8 mouse cellular contexts compared by ENCODE assay signal in the genomic region with DNA sequence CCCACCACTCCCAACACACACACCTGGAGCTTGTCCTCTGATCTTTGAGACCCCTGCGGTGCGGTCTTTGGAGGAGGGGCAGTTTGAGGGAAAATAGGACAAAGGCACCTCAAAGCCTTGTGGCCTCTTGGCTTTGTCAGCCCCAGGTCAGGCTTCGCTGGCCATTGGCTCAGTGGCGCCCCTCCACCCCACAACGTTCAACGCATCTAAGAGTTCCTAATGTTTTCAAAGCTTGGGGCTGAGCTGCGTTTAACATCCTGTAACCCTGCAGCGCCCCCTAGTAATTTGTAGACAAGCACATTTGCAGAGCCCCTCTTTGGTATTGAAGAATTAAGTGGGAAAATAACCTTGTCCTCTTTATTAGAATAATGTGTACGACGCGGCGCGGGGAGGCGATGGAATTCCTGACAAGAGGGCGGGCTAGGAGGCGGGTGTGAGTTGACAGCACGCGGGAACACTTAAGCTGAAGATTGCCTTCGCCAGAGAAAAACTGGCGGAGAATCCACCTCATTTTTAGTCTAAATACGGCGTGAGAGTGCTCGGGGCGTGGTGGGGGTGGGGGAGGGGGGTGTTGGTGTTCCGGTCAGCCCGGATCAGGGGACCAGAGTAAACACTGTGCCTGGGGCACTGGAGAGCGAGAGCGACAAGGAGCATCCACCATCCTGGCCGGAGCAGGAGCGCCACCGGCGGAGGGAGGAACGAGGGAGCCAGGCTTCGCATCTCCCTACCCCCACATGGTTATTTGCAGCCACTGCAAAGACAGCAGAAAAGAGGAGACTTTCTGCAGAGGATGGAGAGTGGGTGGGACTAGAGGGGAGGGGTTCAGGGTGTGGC. TPM values are rescaled to one million over a fixed set of nuclear protein-coding genes. Genes with fewer than 3 reads are reported as not detected.
DNase-seq lines count a peak whose midpoint lies in the region; ATAC-seq and TF ChIP-seq lines count a peak whose summit lies in the region.

No protein-coding gene starts in this region.

- no peaks in the 10 kb centered on the region for H3K36me3 ChIP-seq in intestine, embryonic 15.5 days

- H3K27me3 ChIP-seq in intestine, embryonic 15.5 days (replicated peaks): no peaks in the 10 kb centered on the region

- H3K4me3 ChIP-seq in cortical plate, adult 2 months (ENCODE audit: insufficient read depth, low read length): peak overlapping the region; percentile 24
- peak overlapping the region; percentile 38 for H3K4me3 ChIP-seq in intestine, embryonic 15.5 days (replicated peaks)

- peak; percentile 49 for TF ChIP-seq CTCF in cortical plate, adult 2 months (IDR thresholded peaks at IDR 0.05; ENCODE audit: extremely low read depth, insufficient read depth, low read length)

- peak overlapping the region; percentile 46 for H3K9ac ChIP-seq in intestine, embryonic 15.5 days

- WGBS in intestine, embryonic 15.5 days: 3% methylated on average over 33 of the region's 34 CpGs

- no peak overlapping the region for H3K27ac ChIP-seq in cortical plate, adult 2 months (ENCODE audit: insufficient read depth, low read length)
- peak overlapping the region; percentile 66 for H3K27ac ChIP-seq in intestine, embryonic 15.5 days

- intact Hi-C loops in left cerebral cortex, postnatal 14 days (cut with DNase I): no loop called here

- TF ChIP-seq POLR2A in cortical plate, adult 2 months (IDR thresholded peaks at IDR 0.05; ENCODE audit: extremely low read depth, insufficient read depth, low read length): peak; percentile 49; the same call in 1 of the 2 replicates

- no peaks in the 10 kb centered on the region for H3K9me3 ChIP-seq in intestine, embryonic 15.5 days

- ATAC-seq in intestine, embryonic 15.5 days: peak; percentile 62
- peak; percentile 50 for ATAC-seq in megakaryocyte-erythroid progenitor cell, adult 5-6 weeks (replicated peaks; ENCODE audit: low FRiP score, low TSS enrichment, poor library complexity, severe bottlenecking)
- no peak for ATAC-seq in monocyte, adult 5-6 weeks (replicated peaks; ENCODE audit: insufficient number of reproducible peaks, low FRiP score, low TSS enrichment, poor library complexity, severe bottlenecking)

- H3K4me1 ChIP-seq in cortical plate, adult 2 months (ENCODE audit: control insufficient read depth, insufficient read depth, low read length): peaks cover 2% of the 10 kb centered on the region; the same call in 1 of the 2 replicates
- H3K4me1 ChIP-seq in intestine, embryonic 15.5 days (replicated peaks): peaks cover 32% of the 10 kb centered on the region

- peak overlapping the region; percentile 86 for H3K4me2 ChIP-seq in intestine, embryonic 15.5 days (replicated peaks)

- peak; percentile 71 to 86 for DNase-seq in adrenal gland, adult (ENCODE audit: inconsistent age in 2 of 2, low spot score in 1 of 2)
- DNase-seq in gastrocnemius, postnatal 25 days: peak; percentile 60
- DNase-seq in left cerebral cortex, postnatal 14 days (ENCODE audit: low spot score in 2 of 2): peak; percentile 76 to 87
- peak; percentile 49 to 53 for DNase-seq in right cerebral cortex, postnatal 36 days (ENCODE audit: low spot score in 2 of 2)

RNA-seq across cellular contexts. Expression of gene Mymx, which starts 28.2 kb away (rescaled TPM):
- not detected in 2 replicates for polyA plus RNA-seq in cortical plate, adult 2 months (2012; rRNA removed)
- 1 to 10 TPM in 1 of 2 experiments, under 1 TPM in 1; 0.36 to 1.4 TPM for total RNA-seq in gastrocnemius, postnatal 25 days (2021)
- polyA plus RNA-seq in intestine, embryonic 15.5 days (2015; fragmentation: Nextera tagmentation; extraction: Ambion mirVana): 0.43 and 0.54 TPM in 2 replicates
- not detected for total RNA-seq in left cerebral cortex, postnatal 14 days (2021)
- total RNA-seq in megakaryocyte-erythroid progenitor cell, adult 5-6 weeks (2014; fragmentation: Nextera tagmentation): not detected in 2 replicates
- not detected in 2 replicates for total RNA-seq in megakaryocyte-erythroid progenitor cell, adult 5-6 weeks (2017)
- total RNA-seq in monocyte, adult 5-6 weeks (2017): not detected in 3 replicates

RNA-seq across cellular contexts. Expression of gene Capn11, which starts 29.0 kb away (rescaled TPM):
- 0.21 and 2.1 TPM in 2 replicates for polyA plus RNA-seq in cortical plate, adult 2 months (2012; rRNA removed)
- total RNA-seq in gastrocnemius, postnatal 25 days (2021): under 1 TPM; 0.13 to 0.59 TPM
- polyA plus RNA-seq in intestine, embryonic 15.5 days (2015; fragmentation: Nextera tagmentation; extraction: Ambion mirVana): 0.34 and 0.40 TPM in 2 replicates
- total RNA-seq in left cerebral cortex, postnatal 14 days (2021): 1 to 10 TPM in 1 of 2 experiments, under 1 TPM in 1; 0.13 to 1.6 TPM
- total RNA-seq in megakaryocyte-erythroid progenitor cell, adult 5-6 weeks (2014; fragmentation: Nextera tagmentation): 0.98 TPM in 1 of 2 replicates, not detected in the other
- total RNA-seq in megakaryocyte-erythroid progenitor cell, adult 5-6 weeks (2017): 0.15 TPM in 1 of 2 replicates, not detected in the other
- total RNA-seq in monocyte, adult 5-6 weeks (2017): 0.68 TPM in 1 of 3 replicates, not detected in the others

RNA-seq across cellular contexts. Expression of gene Slc29a1, which starts 30.7 kb away (rescaled TPM):
- polyA plus RNA-seq in cortical plate, adult 2 months (2012; rRNA removed): 35.9 and 37.6 TPM in 2 replicates
- total RNA-seq in gastrocnemius, postnatal 25 days (2021): 10 to 100 TPM; 41.4 to 42.2 TPM
- polyA plus RNA-seq in intestine, embryonic 15.5 days (2015; fragmentation: Nextera tagmentation; extraction: Ambion mirVana): 80.0 and 85.4 TPM in 2 replicates
- total RNA-seq in left cerebral cortex, postnatal 14 days (2021): 10 to 100 TPM; 21.0 to 24.4 TPM
- total RNA-seq in megakaryocyte-erythroid progenitor cell, adult 5-6 weeks (2014; fragmentation: Nextera tagmentation): 166 and 176 TPM in 2 replicates
- total RNA-seq in megakaryocyte-erythroid progenitor cell, adult 5-6 weeks (2017): 89.2 and 171 TPM in 2 replicates
- 34.4 to 64.6 TPM (median 37.8 TPM) in 3 replicates for total RNA-seq in monocyte, adult 5-6 weeks (2017)

RNA-seq across cellular contexts. Expression of gene Mrpl14, which starts 56.0 kb away (rescaled TPM):
- polyA plus RNA-seq in cortical plate, adult 2 months (2012; rRNA removed): 57.1 and 63.8 TPM in 2 replicates
- total RNA-seq in gastrocnemius, postnatal 25 days (2021): 10 to 100 TPM; 93.5 to 96.0 TPM
- polyA plus RNA-seq in intestine, embryonic 15.5 days (2015; fragmentation: Nextera tagmentation; extraction: Ambion mirVana): 147 TPM in 2 replicates
- total RNA-seq in left cerebral cortex, postnatal 14 days (2021): 10 to 100 TPM; 42.9 to 46.3 TPM
- 79.0 and 88.9 TPM in 2 replicates for total RNA-seq in megakaryocyte-erythroid progenitor cell, adult 5-6 weeks (2014; fragmentation: Nextera tagmentation)
- 9.7 and 14.4 TPM in 2 replicates for total RNA-seq in megakaryocyte-erythroid progenitor cell, adult 5-6 weeks (2017)
- 7.8 to 26.8 TPM (median 18.1 TPM) in 3 replicates for total RNA-seq in monocyte, adult 5-6 weeks (2017)

RNA-seq across cellular contexts. Expression of gene Tmem63b, which starts 56.6 kb away (rescaled TPM):
- polyA plus RNA-seq in cortical plate, adult 2 months (2012; rRNA removed): 206 and 219 TPM in 2 replicates
- total RNA-seq in gastrocnemius, postnatal 25 days (2021): 10 to 100 TPM; 59.9 to 60.3 TPM
- 33.5 and 34.2 TPM in 2 replicates for polyA plus RNA-seq in intestine, embryonic 15.5 days (2015; fragmentation: Nextera tagmentation; extraction: Ambion mirVana)
- total RNA-seq in left cerebral cortex, postnatal 14 days (2021): 100 to 1,000 TPM; 220 to 225 TPM
- total RNA-seq in megakaryocyte-erythroid progenitor cell, adult 5-6 weeks (2014; fragmentation: Nextera tagmentation): 19.3 and 21.1 TPM in 2 replicates
- total RNA-seq in megakaryocyte-erythroid progenitor cell, adult 5-6 weeks (2017): 10.2 and 14.3 TPM in 2 replicates
- total RNA-seq in monocyte, adult 5-6 weeks (2017): 17.1 to 29.0 TPM (median 19.7 TPM) in 3 replicates
